Mouse (Mus musculus): ENCODE data around the gene Frk.
"Not testable (repeated sequence)": the region's sequence is repeated elsewhere in the genome, so short reads cannot be mapped to it uniquely, and the experiment has no call there.

Frk gene

GRCm38 (mm10) chr10:34483297-34484013 is at the start of gene Frk:
TSS of gene Frk (plus strand) at chr10:34483399.
- no peak for DNase-seq (ENCODE audit: low spot score in 2 of 2)

GRCm38 (mm10) chr10:34434191-34434590 is 49.0 kb upstream of the Frk start:
- DNase-seq (ENCODE audit: low spot score in 2 of 2): not testable (repeated sequence)

- no peak for DNase-seq (ENCODE audit: low spot score in 2 of 2)
Measured at GRCm38 (mm10) chr10:34449469-34449868, 33.7 kb upstream of the Frk start.

- DNase-seq (ENCODE audit: low spot score in 2 of 2): no peak
Measured at GRCm38 (mm10) chr10:34461451-34461850, 21.7 kb upstream of the Frk start.

GRCm38 (mm10) chr10:34464321-34464720 is 18.9 kb upstream of the Frk start:
- DNase-seq (ENCODE audit: low spot score in 2 of 2): no peak

GRCm38 (mm10) chr10:34469037-34469436 is 14.2 kb upstream of the Frk start:
- DNase-seq (ENCODE audit: low spot score in 2 of 2): no peak

- DNase-seq (ENCODE audit: low spot score in 2 of 2): no peak
Measured at GRCm38 (mm10) chr10:34479942-34480455, 3.2 kb upstream of the Frk start.

- DNase-seq (ENCODE audit: low spot score in 2 of 2): no peak
Measured at GRCm38 (mm10) chr10:34484014-34484411, 814 bp downstream of the Frk start.

GRCm38 (mm10) chr10:34485079-34485478 is 1.9 kb downstream of the Frk start:
- no peak for DNase-seq (ENCODE audit: low spot score in 2 of 2)

GRCm38 (mm10) chr10:34507807-34508206 is 24.6 kb downstream of the Frk start:
- DNase-seq (ENCODE audit: low spot score in 2 of 2): no peak

- no peak for DNase-seq (ENCODE audit: low spot score in 2 of 2)
Measured at GRCm38 (mm10) chr10:34508593-34508992, 25.4 kb downstream of the Frk start.

GRCm38 (mm10) chr10:34509256-34509655 is 26.1 kb downstream of the Frk start:
- no peak for DNase-seq (ENCODE audit: low spot score in 2 of 2)

- no peak for DNase-seq (ENCODE audit: low spot score in 2 of 2)
Measured at GRCm38 (mm10) chr10:34511192-34511591, 28.0 kb downstream of the Frk start.

- DNase-seq (ENCODE audit: low spot score in 2 of 2): no peak
Measured at GRCm38 (mm10) chr10:34512551-34512950, 29.4 kb downstream of the Frk start.

- no peak for DNase-seq (ENCODE audit: low spot score in 2 of 2)
Measured at GRCm38 (mm10) chr10:34525598-34525997, 42.4 kb downstream of the Frk start.

- DNase-seq (ENCODE audit: low spot score in 2 of 2): no peak
Measured at GRCm38 (mm10) chr10:34531766-34532165, 48.6 kb downstream of the Frk start.

- DNase-seq (ENCODE audit: low spot score in 2 of 2): no peak
Measured at GRCm38 (mm10) chr10:34532507-34532906, 49.3 kb downstream of the Frk start.

GRCm38 (mm10) chr10:34540687-34541086 is 57.5 kb downstream of the Frk start:
- no peak for DNase-seq (ENCODE audit: low spot score in 2 of 2)

GRCm38 (mm10) chr10:34541717-34542490 is 58.7 kb downstream of the Frk start:
- DNase-seq (ENCODE audit: low spot score in 2 of 2): no peak

- no peak for DNase-seq (ENCODE audit: low spot score in 2 of 2)
Measured at GRCm38 (mm10) chr10:34550612-34551011, 67.4 kb downstream of the Frk start.

- DNase-seq (ENCODE audit: low spot score in 2 of 2): no peak
Measured at GRCm38 (mm10) chr10:34551636-34552035, 68.4 kb downstream of the Frk start.

GRCm38 (mm10) chr10:34563518-34564176 is 80.4 kb downstream of the Frk start:
- no peak for DNase-seq (ENCODE audit: low spot score in 2 of 2)

Data from natural killer cell, adult 2 months (primary cell).